8 mouse cellular contexts compared by ENCODE assay signal in genomic region chr8:70798281-70798680, GRCm38 (mm10). TPM values are rescaled to one million over a fixed set of nuclear protein-coding genes. Genes with fewer than 3 reads are reported as not detected.
A peak's percentile ranks its signal among the peaks of the same experiment; 100 is the strongest.
DNase-seq lines count a peak whose midpoint lies in the region; ATAC-seq and TF ChIP-seq lines count a peak whose summit lies in the region.

No protein-coding gene starts in this region.

- no peaks in the 10 kb centered on the region for H3K9me3 ChIP-seq in lung, embryonic 14.5 days (ENCODE audit: low read depth, low read length)
- H3K9me3 ChIP-seq in heart, embryonic 15.5 days (replicated peaks), result no peaks in the 10 kb centered on the region
- H3K9me3 ChIP-seq in midbrain, embryonic 12.5 days, result no peaks in the 10 kb centered on the region

- H3K4me3 ChIP-seq in lung, embryonic 14.5 days (ENCODE audit: low read depth, low read length), result peak overlapping the region; percentile 52
- peak overlapping the region; percentile 60 for H3K4me3 ChIP-seq in heart, embryonic 15.5 days
- H3K4me3 ChIP-seq in midbrain, embryonic 12.5 days, result peak overlapping the region; percentile 56

- no peak for ATAC-seq in lung, embryonic 14.5 days (ENCODE audit: insufficient read depth)
- no peak for ATAC-seq in heart, embryonic 15.5 days (replicated peaks; ENCODE audit: insufficient number of reproducible peaks, insufficient read depth, low FRiP score, low read depth)
- no peak for ATAC-seq in midbrain, embryonic 12.5 days (ENCODE audit: low FRiP score, low read depth)

- no peak for TF ChIP-seq CTCF in lung, embryonic 14.5 days (IDR thresholded peaks at IDR 0.05; ENCODE audit: low read depth)

- no peak overlapping the region for H3K27ac ChIP-seq in lung, embryonic 14.5 days (ENCODE audit: low read depth)
- H3K27ac ChIP-seq in heart, embryonic 15.5 days, result no peak overlapping the region
- no peak overlapping the region for H3K27ac ChIP-seq in midbrain, embryonic 12.5 days (replicated peaks)

- H3K4me1 ChIP-seq in lung, embryonic 14.5 days (ENCODE audit: insufficient read depth), result 0 out of 2 replicates have a peak, but pooled peaks cover 4% of the 10 kb centered on the region
- H3K4me1 ChIP-seq in heart, embryonic 15.5 days (replicated peaks), result peaks cover 16% of the 10 kb centered on the region
- peaks cover 19% of the 10 kb centered on the region for H3K4me1 ChIP-seq in midbrain, embryonic 12.5 days

- H3K4me2 ChIP-seq in lung, embryonic 14.5 days, result peak overlapping the region; percentile 91
- H3K4me2 ChIP-seq in heart, embryonic 15.5 days, result peak overlapping the region; percentile 91
- peak overlapping the region; percentile 81 for H3K4me2 ChIP-seq in midbrain, embryonic 12.5 days (replicated peaks)

- WGBS in lung, embryonic 14.5 days, result 9% methylated on average over 15 of the region's 15 CpGs
- 19% methylated on average over 15 of the region's 15 CpGs for WGBS in heart, embryonic 15.5 days
- 15% methylated on average over 15 of the region's 15 CpGs for WGBS in midbrain, embryonic 12.5 days

- no peaks in the 10 kb centered on the region for H3K36me3 ChIP-seq in lung, embryonic 14.5 days (ENCODE audit: insufficient read depth)
- no peaks in the 10 kb centered on the region for H3K36me3 ChIP-seq in heart, embryonic 15.5 days
- H3K36me3 ChIP-seq in midbrain, embryonic 12.5 days, result no peaks in the 10 kb centered on the region

- H3K27me3 ChIP-seq in lung, embryonic 14.5 days (ENCODE audit: insufficient read depth, low read length), result peaks cover 25% of the 10 kb centered on the region
- H3K27me3 ChIP-seq in heart, embryonic 15.5 days, result peaks cover 71% of the 10 kb centered on the region
- peaks cover 72% of the 10 kb centered on the region for H3K27me3 ChIP-seq in midbrain, embryonic 12.5 days

- H3K9ac ChIP-seq in lung, embryonic 14.5 days, result no peak overlapping the region
- H3K9ac ChIP-seq in heart, embryonic 15.5 days, result peak overlapping the region; percentile 51; the same call in 1 of the 2 replicates
- no peak overlapping the region for H3K9ac ChIP-seq in midbrain, embryonic 12.5 days (replicated peaks)

- peak; percentile 27 for DNase-seq in lung, embryonic 14.5 days
- DNase-seq in lung, postnatal 4 days, result no peak
- peak; percentile 79 to 89 for DNase-seq in kidney, postnatal 36 days
- no peak for DNase-seq in thymus, adult 18-20 months
- no peak for DNase-seq in c-Kit-positive CD71-positive TER-119-positive erythroid progenitor cells, embryonic 14.5 days (ENCODE audit: low spot score)
- no peak for DNase-seq in ovary, postnatal 36 days (ENCODE audit: low spot score)

RNA-seq across cellular contexts. Expression of gene Mast3, which starts 6.6 kb away (rescaled TPM):
- polyA plus RNA-seq in lung, embryonic 14.5 days (2014; fragmentation: Nextera tagmentation; extraction: Ambion mirVana), result 16.1 and 18.0 TPM in 2 replicates
- 5.0 and 11.1 TPM in 2 replicates for polyA plus RNA-seq in heart, embryonic 15.5 days (2015; fragmentation: Nextera tagmentation; extraction: Ambion mirVana)
- 17.1 and 18.0 TPM in 2 replicates for polyA plus RNA-seq in midbrain, embryonic 12.5 days (2016; fragmentation: Nextera tagmentation; extraction: Ambion mirVana)

RNA-seq across cellular contexts. Expression of gene Il12rb1, which starts 10.0 kb away (rescaled TPM):
- polyA plus RNA-seq in lung, embryonic 14.5 days (2014; fragmentation: Nextera tagmentation; extraction: Ambion mirVana), result 0.17 TPM in 1 of 2 replicates, not detected in the other
- polyA plus RNA-seq in heart, embryonic 15.5 days (2015; fragmentation: Nextera tagmentation; extraction: Ambion mirVana), result 0.15 and 0.53 TPM in 2 replicates
- 0.08 TPM in 1 of 2 replicates, not detected in the other for polyA plus RNA-seq in midbrain, embryonic 12.5 days (2016; fragmentation: Nextera tagmentation; extraction: Ambion mirVana)

RNA-seq across cellular contexts. Expression of gene Pik3r2, which starts 21.8 kb away (rescaled TPM):
- polyA plus RNA-seq in lung, embryonic 14.5 days (2014; fragmentation: Nextera tagmentation; extraction: Ambion mirVana), result 46.5 and 52.4 TPM in 2 replicates
- 28.0 and 45.8 TPM in 2 replicates for polyA plus RNA-seq in heart, embryonic 15.5 days (2015; fragmentation: Nextera tagmentation; extraction: Ambion mirVana)
- polyA plus RNA-seq in midbrain, embryonic 12.5 days (2016; fragmentation: Nextera tagmentation; extraction: Ambion mirVana), result 73.4 and 74.6 TPM in 2 replicates

RNA-seq across cellular contexts. Expression of gene Mpv17l2, which starts 37.5 kb away (rescaled TPM):
- polyA plus RNA-seq in lung, embryonic 14.5 days (2014; fragmentation: Nextera tagmentation; extraction: Ambion mirVana), result 27.9 and 29.4 TPM in 2 replicates
- 43.0 and 45.2 TPM in 2 replicates for polyA plus RNA-seq in heart, embryonic 15.5 days (2015; fragmentation: Nextera tagmentation; extraction: Ambion mirVana)
- polyA plus RNA-seq in midbrain, embryonic 12.5 days (2016; fragmentation: Nextera tagmentation; extraction: Ambion mirVana), result 35.4 and 37.3 TPM in 2 replicates

RNA-seq across cellular contexts. Expression of gene Arrdc2, which starts 41.2 kb away (rescaled TPM):
- polyA plus RNA-seq in lung, embryonic 14.5 days (2014; fragmentation: Nextera tagmentation; extraction: Ambion mirVana), result 4.3 and 4.4 TPM in 2 replicates
- 2.8 and 4.0 TPM in 2 replicates for polyA plus RNA-seq in heart, embryonic 15.5 days (2015; fragmentation: Nextera tagmentation; extraction: Ambion mirVana)
- 10.4 and 10.5 TPM in 2 replicates for polyA plus RNA-seq in midbrain, embryonic 12.5 days (2016; fragmentation: Nextera tagmentation; extraction: Ambion mirVana)

Comparison
In these comparisons a context has a peak if more than half of its experiments do, and no peak if none do; other contexts are left out.
1. DNase-seq: peak in lung, embryonic 14.5 days (single experiment) and kidney, postnatal 36 days (2 of 2); none in lung, postnatal 4 days (0 of 2), thymus, adult 18-20 months (0 of 2), c-Kit-positive CD71-positive TER-119-positive erythroid progenitor cells, embryonic 14.5 days (single experiment) and ovary, postnatal 36 days (single experiment).
2. Peak in every context shown above with its lines, with median percentiles within 50 percentile points of each other: H3K4me2 ChIP-seq and H3K4me3 ChIP-seq.